ENCODE assay signal across 17 mouse cellular contexts in genomic region chr15:36351693-36352092, GRCm38 (mm10).
"Had no signal": no experiment of that assay in that cellular context is flagged by ENCODE, and none has a peak within 500 bp of the region (broad histone marks: within the 10 kb centered on the region; RNA-seq: fewer than 3 reads in every experiment).

No protein-coding gene starts in this region.

- DNase-seq: kidney, adult 18-20 months; kidney, postnatal 10 days; kidney, postnatal 4 days; liver; lung, adult 2 months; retina, postnatal 1 day; right cerebral cortex, postnatal 4 days; spleen, adult 18-20 months; thymus, adult 18-20 months; thymus, postnatal 14 days had no signal

- ATAC-seq: intestine, embryonic 15.5 days; midbrain, embryonic 16.5 days had no signal

- H3K4me2 ChIP-seq: intestine, embryonic 15.5 days; limb, embryonic 12.5 days; liver, embryonic 15.5 days; midbrain, embryonic 12.5 days; neural tube, embryonic 13.5 days had no signal

- H3K4me1 ChIP-seq: intestine, embryonic 15.5 days; midbrain, embryonic 12.5 days; neural tube, embryonic 13.5 days had no signal

- H3K36me3 ChIP-seq: intestine, embryonic 15.5 days; limb, embryonic 12.5 days; liver, embryonic 15.5 days; midbrain, embryonic 12.5 days; neural tube, embryonic 13.5 days had no signal

- H3K9ac ChIP-seq: intestine, embryonic 15.5 days; limb, embryonic 12.5 days; liver, embryonic 15.5 days; midbrain, embryonic 12.5 days; neural tube, embryonic 13.5 days had no signal

- H3K27me3 ChIP-seq: intestine, embryonic 15.5 days; limb, embryonic 12.5 days; midbrain, embryonic 12.5 days; neural tube, embryonic 13.5 days had no signal

- H3K27ac ChIP-seq: intestine, embryonic 15.5 days; layer of hippocampus, adult 2 months; limb, embryonic 12.5 days; liver, embryonic 15.5 days; midbrain, embryonic 12.5 days; neural tube, embryonic 13.5 days had no signal

- H3K9me3 ChIP-seq: intestine, embryonic 15.5 days; limb, embryonic 12.5 days; liver, embryonic 15.5 days; midbrain, embryonic 12.5 days; neural tube, embryonic 13.5 days had no signal

- H3K4me3 ChIP-seq: intestine, embryonic 15.5 days; layer of hippocampus, adult 2 months; limb, embryonic 12.5 days; liver, embryonic 15.5 days; midbrain, embryonic 12.5 days; neural tube, embryonic 13.5 days had no signal
